Mouse (Mus musculus) liver, embryonic 14.5 days (tissue): ENCODE measurements around the gene Ano10.

ENCODE experiments used
- CTCF ChIP-seq: IDR thresholded peaks from 2 replicates; pipeline ENCODE4 v1.5.1; 2016; ENCODE audit warnings: antibody characterized with exemption, low read depth, control low read depth
- EP300 ChIP-seq: IDR thresholded peaks from 2 replicates; pipeline ENCODE4 v1.6.1; 2016; ENCODE audit warnings: antibody characterized with exemption, low read depth

DNA sequence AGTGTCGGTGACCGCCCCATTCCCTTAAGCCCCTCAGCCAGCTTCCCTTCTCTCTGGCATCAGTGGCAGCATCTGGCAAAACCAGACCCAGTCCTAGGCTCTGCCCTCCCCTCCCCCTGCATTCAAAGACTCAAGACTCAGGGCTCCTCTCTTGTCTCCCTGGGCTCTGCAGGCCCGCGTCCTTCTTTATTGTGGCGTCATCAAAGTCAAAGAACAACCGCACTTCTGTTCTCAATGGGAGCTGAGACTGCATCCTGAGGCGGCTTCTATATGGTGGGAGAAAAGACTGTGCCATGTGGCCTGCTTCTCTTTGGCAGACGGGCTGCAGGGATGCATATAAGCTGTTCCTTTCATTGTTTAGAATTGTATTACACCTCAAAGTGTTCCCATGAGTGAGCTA is 71.2 kb downstream of the Ano10 start:
- TF ChIP-seq CTCF: no peak
- TF ChIP-seq EP300: no peak
